Mouse (Mus musculus): ENCODE data around the gene Lsamp. TPM values are rescaled to one million over a fixed set of nuclear protein-coding genes. Genes with fewer than 3 reads are reported as not detected.
A peak's percentile ranks its signal among the peaks of the same experiment; 100 is the strongest.
"Not testable (repeated sequence)": the region's sequence is repeated elsewhere in the genome, so short reads cannot be mapped to it uniquely, and the experiment has no call there.

The Lsamp gene
- total RNA-seq, 2 experiments from 2014 or later, result 5.7 to 7.0 TPM

DNA sequence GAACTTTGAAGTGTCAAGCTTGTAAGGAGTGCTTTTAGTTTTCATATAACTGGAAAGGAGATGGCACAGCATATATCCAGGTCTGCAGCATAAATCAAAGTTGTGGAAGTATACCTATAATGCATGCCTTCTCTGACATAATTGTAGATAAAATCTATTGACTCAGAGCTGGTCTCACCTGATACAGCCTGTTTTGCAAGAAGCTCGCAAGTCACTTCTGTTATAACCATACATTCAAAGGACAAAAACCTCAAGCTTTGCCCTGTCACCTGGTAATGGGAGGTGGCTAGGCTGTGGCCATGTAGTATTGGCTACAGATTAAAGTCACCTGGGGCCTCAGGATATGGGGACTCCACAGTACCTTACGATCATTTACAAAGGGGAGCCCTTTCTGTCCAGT lies 507.4 kb downstream of the Lsamp start:
- no peak for DNase-seq

DNA sequence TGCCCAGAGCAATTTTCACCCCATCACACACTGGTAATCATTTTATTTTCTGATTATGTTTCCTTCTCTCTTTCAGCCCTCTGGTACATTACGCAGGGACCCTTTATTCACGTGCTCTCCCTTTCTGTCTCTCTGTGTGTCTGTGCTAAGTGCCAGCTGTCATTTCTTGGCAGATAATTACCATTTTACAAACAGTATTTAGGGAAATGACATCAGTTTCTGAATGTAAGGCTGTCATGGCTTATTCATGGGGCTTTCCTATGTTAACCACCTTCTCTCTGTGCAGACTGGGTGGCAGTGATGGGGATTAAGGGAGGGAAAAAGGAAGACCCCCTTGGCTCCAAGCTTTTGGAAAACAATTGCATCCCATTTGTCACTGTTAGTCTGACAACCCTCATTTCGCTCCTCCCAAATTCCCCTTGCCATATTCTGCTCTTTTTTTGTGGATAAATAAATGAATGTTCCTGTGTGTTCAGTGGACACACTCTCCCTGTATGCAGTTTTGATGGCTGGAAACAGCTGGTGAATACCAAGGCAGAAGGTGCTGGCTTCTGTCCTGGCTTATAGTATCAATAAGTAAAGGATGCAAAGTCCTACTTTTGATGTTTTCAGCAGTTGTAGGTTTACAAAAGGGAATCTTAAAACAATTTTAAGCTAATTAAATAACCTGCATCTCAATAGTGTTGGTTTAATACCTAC lies 520.2 kb downstream of the Lsamp start:
- no peak for DNase-seq

DNA sequence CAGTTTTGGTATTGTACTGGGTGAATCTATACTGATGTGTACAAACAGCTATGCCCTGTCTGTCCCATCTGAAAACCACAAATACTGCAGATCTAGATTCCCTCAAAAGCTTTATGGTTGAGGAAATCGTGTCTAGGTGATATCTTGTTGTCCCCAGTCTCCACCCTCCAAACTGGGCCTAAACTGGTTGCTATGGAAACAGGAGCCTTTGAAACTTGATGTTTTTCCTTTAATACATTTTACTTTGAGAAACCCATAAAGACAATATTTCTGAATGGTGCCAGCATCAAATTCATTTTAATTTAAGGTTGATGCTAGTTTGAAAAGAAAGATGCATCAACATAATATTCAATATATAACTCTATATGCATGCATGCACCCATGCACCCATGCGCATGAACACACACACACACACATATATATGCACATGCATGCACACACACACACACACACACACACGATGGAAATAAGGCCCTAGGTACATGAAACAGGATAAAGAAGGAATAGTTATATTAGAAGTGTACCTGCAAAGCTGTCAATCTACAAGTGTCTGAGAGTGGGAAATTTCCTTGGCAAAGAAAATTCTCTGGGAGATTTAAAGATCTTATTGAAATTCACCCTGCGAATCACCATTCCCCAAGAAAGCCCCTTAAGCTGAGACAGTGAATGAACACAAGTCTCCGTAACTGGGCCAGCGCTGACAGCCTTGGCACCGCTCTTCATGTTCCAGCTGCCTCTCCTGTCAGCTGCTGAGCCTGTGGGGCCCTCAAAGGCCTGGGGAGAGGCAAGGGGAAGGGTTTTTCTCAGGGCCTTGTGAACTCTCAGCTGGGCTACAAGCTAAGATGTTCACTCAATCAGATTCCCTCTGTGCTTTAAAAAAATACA lies 525.2 kb downstream of the Lsamp start:
- no peak for DNase-seq

DNA sequence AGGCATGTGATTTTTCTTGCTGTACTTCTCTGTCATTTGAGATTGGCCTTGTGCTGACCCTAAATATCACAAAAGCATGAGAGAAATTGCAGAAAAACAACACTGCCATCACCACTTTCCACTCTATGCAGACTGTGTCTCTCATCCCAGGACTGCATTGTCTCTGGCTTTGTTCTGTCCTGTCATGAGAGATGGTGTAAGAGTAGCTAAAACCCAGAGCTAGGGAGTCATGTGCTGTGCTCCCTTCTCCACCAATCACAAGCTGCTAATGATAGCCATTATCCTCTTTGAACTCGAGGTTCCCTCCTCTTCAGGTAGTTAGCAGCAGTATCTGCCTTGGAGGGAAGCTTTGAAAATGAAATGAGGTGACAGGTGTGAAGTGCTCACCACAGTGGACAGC lies 552.6 kb downstream of the Lsamp start:
- no peak for DNase-seq

DNA sequence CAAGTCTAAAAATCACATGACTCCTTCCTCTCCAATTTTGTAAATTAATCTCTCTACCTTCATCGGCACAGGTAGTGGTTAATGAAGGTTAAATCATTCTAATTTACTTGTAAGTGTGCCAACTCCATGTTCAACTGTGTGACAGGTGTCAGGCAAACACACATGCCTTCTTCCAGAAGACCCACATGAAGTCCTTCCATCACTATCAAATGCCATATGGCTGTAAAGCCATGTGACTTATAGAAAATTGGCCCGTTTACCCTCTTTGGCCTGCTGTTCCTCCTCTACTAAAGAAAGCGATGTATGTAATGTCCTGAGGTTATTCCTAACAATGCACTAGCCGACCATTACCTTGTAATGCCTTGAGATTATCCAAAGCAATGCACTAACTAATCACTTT lies 565.5 kb downstream of the Lsamp start:
- DNase-seq, result no peak

DNA sequence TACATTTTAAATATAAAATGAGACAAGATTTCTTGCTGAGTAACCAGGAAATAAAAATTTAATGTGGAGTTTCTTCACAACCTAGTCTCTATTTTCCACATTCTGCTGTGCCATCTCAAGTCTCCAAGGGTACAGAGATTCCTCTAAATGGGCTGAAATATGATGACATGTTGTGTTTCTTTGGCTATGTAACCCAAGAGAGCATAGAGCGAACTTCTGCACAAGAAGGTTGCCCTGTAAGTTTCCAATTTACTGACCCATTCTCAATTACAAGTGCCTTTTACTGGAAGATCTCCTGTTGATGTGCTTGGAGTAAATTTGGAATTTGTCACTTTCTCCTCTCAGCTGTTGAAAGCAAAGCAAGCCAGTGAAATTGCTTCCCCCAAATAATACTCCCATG lies 571.4 kb downstream of the Lsamp start:
- no peak for DNase-seq

DNA sequence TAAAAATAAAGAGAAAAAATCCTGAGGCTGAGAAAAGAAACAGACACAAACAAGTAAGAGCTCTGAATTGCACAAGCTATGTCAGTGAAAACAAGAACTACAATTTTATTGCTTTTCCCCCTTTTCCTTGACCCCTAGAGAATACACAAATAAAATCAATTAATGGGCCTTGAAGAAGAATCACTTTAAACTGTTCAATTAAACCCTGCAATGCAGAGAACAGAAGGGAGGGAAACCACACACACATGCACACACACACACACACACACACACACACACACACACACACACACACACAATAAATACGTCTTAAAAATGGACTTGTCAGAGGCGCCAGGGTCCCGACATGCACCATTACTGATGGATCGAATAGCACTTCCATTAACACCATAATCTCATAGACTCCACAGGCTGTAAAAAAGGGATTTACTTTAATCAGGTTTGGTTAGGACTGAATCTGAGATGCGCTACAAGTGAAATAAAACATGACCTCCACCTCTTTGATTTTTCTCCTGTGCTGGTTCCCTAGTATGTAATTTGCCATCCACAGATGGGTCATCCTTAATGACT lies 573.6 kb downstream of the Lsamp start:
- DNase-seq, result no peak

DNA sequence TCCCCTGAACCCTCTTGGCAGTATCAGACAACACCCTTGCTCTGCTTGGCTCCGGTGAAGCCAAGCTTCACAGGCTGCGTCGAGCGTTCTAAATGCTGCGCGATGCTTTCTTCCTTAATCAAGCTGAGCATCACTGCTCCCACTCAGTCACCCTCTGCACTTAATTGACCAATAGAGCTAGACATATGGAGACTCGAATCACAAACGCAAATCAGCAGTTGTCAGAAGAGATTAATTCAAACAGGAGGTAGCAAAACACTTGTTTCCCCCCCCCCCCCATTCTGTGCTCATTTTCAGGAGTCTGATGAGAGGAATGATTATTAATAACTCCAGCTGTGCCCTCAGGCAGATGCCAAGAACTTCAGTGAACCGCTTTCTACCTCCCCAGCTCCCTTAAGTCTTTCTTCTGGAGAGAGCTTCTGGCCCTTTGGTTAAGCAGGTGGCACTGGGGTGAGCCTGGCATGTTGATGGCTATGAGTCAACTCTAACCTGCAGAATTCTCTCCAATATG lies 583.3 kb downstream of the Lsamp start:
- DNase-seq, result no peak

DNA sequence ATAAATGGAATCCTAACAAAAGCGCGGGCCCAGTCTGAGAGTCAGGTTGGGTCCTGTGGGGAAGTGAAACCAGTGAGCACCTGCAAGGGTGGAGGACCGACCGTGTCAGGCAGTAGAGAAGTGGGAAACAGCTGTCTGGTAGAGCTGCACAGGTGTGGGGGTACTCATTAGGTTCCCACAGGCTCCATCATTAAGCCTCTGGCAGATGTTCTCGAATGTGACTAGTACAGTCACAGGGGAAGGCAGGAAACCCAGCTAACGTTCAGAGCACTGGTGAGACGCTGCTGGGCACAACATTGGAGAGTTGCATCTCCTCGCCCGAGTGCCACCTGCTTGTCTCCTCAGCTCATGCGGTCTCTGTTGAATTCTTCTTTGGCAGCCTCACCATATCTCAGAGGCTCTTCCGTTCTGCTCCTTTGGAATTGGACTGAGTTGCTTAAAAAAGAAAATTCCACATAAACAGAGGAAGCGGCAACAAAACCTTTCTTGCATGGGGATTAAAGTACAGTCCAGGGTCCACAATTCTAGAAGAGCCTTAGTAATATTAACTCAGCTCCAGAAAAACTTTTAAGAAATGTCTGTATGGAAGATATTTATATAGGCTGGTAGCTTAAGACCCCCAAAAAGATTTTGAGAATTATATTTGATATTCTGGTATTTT lies 588.1 kb downstream of the Lsamp start:
- no peak for DNase-seq

DNA sequence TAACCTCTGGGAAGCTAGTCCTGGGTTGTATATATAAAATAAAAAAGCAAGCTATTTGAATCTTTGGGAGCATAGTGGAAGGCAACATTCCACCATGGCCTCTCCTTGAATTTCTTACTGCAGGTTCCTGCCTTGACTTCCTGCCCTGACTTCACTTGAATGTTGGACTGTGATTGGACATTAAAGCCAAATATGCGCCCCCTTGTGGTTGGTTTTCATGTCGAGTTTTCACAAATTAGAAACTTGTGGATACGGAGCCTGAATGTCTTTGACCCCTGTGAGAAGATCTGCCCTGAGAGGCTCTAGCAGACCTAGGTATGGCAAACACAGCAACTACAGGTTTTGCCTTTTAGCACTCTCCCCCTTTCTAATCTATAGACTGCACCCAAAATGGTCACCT lies 597.9 kb downstream of the Lsamp start:
- peak in 1 of 2 experiments; percentile 2 for DNase-seq

DNA sequence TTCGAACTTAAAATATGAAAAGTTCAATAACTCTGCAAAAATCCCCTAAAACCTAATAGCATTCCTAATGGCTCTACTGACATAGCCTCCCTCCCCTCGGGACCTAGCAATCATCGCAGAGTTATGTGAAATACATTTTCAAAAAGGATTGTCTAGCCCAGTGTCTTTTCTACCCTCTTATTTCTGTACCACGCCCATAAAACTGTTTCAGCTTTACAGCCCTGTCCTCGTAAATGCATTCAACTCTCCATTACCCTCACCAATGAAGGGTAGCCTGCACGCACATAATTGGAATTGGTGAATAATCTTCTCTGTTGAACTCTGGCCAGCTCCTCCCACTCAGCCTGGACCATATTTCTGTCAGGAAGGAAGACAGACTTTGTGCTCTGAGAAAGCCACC lies 609.0 kb downstream of the Lsamp start:
- DNase-seq, result no peak

DNA sequence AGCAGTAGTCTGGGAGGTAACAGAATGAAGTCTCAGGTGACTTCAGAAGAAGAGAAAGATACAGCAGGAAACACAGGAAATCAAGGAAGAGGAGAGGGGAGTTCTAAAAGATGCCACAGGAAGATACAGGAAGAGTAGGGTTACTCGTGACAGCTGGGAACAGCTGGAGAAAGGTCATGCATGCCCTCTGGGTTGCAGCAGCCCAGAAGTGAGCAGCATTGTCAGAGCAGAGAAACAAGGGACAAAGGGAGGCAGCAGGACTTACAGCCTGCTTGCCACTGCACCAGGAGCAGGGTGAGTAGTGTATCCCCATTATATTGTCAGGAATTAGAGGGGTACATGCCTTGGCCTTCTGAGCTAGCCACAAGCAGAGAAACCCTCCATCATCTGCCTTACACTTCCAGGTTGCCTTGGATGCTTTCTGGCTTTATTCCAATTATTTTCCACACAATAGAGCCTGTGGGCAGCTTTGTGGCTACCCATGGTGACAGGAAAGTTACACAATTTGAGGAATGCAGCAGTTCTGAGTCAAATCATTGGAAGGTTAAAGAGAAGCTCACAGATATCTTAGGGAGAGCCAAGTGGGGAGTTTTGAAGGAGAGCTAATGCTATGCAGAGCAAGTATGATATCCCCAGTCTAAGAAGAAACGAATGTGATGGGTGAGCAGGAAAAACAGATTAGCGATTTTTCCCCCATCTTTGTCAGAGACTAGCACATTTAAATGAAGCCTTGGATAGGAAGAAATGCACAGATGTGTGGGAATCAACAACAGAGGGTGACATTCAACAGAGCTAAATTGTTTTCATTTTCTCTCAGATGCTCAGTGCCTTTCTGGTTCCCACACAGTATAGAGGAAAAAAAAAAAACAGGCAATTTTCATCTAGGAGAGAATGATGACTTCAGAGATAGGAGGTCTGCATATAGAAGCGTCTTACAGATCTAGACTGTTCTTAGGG lies 617.5 kb downstream of the Lsamp start:
- no peak for DNase-seq

DNA sequence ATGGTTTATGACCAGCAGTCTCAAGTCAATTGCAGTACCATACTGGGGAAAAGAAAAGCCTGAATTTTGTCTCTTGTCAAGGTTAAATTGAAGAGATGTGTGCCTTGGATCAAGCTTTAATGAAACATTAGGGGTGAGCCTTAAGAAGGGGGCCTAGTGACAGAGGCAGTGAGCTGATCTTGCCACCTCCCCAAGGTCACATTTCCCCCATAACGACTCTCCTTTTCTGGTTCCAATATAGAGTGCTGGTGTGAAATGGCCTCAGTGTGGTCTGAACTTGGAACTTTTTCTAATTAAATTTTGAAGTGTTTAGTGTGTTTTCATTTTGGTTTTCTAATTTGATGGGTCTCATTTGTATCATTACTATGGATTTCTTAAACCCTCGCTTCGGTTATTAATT lies 623.3 kb downstream of the Lsamp start:
- DNase-seq, result no peak

DNA sequence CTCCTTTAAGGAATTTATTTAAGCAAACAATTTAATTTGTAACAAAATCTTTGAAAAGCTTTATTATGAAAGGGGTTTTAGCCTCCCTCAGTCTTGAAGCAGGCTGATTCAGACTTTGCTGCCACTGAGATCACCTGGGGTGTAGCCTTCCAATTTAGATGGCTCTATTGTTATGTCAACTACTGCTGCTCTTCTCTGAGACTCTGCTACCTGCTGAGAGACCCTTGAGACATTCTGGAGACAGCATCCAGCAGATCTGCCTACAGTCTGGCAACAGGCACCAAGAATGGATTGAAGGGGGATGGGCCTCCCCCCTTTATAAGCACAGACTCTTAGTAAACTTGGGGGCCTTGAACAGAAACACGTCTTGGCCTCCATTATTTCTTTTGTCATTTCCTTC lies 632.5 kb downstream of the Lsamp start:
- not testable (repeated sequence) for DNase-seq

DNA sequence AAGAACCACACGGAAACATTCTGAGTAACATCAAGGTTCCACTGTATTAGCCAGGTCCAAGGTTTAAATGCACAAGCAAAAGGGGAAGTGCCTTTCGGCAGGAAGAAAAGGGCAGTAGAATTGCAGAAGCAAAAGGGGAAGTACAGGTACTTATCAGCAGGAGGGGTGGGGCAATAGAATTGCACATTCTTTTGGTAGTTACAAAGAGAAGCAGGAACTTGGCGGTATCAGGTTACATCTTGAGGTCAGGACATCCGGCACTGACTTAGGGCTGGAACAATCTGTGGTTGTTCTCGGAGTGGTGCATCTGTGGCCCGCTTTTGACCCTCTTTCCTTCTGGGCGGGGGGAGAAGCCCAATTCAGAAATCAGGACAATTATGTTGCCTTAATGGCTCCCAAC lies 636.9 kb downstream of the Lsamp start:
- DNase-seq, result not testable (repeated sequence)

DNA sequence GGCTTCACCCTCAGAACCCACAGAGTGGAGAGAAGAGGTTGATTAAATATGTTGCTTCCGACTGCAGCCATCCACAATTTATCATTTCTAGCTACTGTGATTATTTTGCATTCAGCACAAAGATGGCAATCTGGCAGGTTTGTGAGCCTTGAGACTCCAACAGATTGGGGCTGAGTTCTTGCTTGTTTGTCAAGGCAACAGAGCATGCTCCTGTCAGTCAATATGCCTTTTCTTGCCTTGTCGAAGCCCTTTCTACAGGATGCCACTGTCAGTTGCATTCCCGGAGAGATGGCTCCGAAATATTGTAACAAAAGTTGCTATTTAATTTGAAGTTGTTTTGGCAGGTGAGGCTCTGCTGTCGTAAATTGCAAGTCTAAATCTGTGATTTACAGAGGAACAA lies 643.0 kb downstream of the Lsamp start:
- DNase-seq, result no peak

DNA sequence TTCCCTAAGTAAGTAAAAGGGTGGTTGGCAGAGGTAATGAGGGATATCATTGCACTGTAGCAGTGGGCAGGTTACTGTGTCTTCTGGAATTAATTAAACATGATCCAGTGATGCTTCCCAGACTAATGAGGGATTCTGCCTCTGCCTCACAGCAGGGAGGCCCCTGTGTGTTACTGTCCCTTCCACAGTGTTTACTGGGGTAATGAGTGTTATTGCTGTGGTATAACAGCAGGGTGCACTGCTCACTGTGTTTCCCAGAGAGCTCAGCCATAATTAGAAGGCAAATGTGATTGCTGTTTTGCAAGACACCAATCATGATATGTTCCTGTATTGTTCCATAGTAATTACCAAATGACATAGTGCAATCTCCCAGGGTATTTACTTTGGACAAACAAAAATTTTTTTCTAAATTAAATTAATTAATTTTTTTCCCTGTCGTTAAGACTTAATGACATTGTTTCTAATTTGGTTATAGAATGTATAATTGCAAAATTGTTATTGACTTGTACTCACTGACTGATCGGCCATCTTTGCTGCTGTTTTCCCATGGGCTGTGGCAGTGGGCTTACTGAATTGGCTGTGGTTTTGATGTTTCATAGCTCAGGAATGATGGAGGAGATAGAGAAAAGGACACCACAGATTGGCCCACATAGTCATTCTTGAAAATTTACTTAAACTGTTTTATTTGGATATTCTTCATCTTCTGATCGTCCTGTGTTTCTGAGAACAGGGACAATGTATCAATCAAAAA lies 655.6 kb downstream of the Lsamp start:
- DNase-seq, result no peak

DNA sequence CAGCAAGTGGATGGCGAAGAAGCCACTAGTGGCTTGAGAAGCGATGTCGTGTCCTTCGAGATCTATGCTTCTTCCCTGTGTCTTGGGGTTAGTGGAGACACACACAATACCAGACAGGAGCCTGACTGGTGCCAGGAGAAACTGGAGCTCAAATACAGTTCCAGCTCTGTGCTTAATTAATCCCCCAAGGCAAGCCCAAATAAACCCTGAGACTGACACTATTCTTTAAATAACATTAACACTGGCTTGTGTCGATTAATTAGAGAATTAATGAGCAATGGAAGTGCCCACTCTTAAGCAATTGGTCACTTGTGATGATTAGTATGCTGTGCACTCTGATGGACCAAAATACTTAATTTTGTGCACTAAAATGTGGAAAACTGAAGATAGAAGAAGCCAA lies 668.6 kb downstream of the Lsamp start:
- no peak for DNase-seq

DNA sequence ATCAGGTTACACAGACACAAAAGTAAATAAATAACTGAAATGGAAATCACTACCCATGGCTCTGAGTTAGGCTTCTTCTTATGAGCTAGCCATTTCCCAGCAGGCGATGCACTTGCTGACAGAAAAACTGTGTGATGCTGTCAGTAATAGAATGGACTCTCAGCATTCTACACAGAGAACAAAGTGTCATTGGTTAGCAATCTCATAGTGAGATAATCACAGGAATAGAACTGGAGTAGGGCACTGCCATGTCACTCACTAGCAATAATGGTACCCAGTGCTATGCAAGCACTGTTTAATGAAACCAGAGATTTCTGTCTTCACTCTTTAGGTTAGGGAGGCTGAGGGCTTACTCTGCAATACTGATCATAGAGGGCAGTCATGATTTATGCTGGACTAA lies 669.3 kb downstream of the Lsamp start:
- no peak for DNase-seq

DNA sequence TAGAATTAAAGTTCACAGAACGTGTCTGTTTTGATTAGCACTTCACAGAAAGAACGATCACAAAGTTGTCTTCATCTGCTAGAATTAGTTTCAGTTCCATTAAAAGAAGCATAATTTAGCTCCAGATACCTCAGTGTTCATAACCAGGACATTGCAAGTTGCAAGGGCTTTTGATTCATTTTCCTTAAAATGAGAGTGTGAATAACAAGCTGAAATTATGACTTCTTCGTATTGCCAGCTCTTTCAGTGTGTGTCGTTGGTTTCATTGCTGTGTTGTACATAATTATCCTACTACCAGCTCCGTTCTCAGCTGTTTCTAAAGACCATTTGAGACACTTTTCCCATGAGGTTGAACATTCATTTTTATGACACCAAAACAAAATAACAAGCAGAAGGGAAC lies 672.2 kb downstream of the Lsamp start:
- DNase-seq, result no peak

DNA sequence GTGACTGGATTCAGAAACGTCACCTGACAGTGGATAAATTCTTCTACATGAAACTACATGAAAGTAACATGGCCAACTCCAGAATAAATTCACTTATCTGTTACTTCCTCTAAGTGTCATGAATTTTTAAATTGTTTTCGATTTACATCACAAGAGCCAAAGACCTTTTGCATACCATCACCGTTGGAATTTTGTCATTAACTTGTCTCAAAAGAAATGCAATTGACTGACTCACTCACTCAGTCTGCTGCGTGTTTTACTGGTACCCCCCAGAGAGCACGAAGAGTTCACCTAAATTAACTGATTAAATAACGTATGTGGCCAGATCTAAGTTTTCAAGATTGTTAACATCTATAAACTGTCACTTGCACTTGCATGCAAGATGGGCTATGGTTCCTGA lies 672.7 kb downstream of the Lsamp start:
- DNase-seq, result no peak
